Comparison of ENCODE assay signal across 8 mouse cellular contexts in the genomic region with DNA sequence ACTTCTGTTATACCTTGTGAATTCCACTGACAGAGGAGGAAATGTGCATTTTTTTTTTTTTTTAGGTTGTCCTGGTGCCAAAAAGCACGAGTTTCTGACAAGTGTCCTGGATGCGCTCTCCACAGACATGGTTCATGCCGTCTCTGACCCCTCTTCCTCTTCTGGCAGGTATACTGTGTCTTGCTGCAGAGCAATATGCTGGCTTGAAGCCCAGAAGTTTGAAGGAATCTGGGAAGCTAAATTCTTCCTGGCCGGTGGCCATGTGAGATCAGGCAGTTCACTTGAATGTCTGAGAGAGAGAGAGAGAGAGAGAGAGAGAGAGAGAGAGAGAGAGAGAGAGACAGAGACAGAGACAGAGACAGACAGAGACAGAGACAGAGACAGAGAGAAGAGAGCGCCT.
DNase-seq lines count a peak whose midpoint lies in the region; ATAC-seq lines count a peak whose summit lies in the region.

No protein-coding gene starts in this region.

- H3K27ac ChIP-seq in forebrain, embryonic 14.5 days (ENCODE audit: low read depth, low read length): no peak overlapping the region
- no peak overlapping the region for H3K27ac ChIP-seq in forebrain, embryonic 11.5 days (ENCODE audit: low read depth, low read length)

- no peaks in the 10 kb centered on the region for H3K36me3 ChIP-seq in forebrain, embryonic 14.5 days (ENCODE audit: control insufficient read depth, insufficient read depth, low read length)
- no peaks in the 10 kb centered on the region for H3K36me3 ChIP-seq in forebrain, embryonic 11.5 days (ENCODE audit: control insufficient read depth, insufficient read depth, low read length)

- WGBS in forebrain, embryonic 14.5 days: 70% methylated on average over 5 of the region's 5 CpGs
- WGBS in forebrain, embryonic 11.5 days: 81% methylated on average over 5 of the region's 5 CpGs

- H3K27me3 ChIP-seq in forebrain, embryonic 14.5 days (replicated peaks; ENCODE audit: control insufficient read depth, insufficient read depth, low read length): no peaks in the 10 kb centered on the region
- H3K27me3 ChIP-seq in forebrain, embryonic 11.5 days (ENCODE audit: control insufficient read depth, insufficient read depth, low read length): no peaks in the 10 kb centered on the region

- no peak for ATAC-seq in forebrain, embryonic 14.5 days
- no peak for ATAC-seq in forebrain, embryonic 11.5 days (replicated peaks; ENCODE audit: low FRiP score)

- no peaks in the 10 kb centered on the region for H3K4me1 ChIP-seq in forebrain, embryonic 14.5 days (ENCODE audit: control insufficient read depth, insufficient read depth, low read length)
- no peaks in the 10 kb centered on the region for H3K4me1 ChIP-seq in forebrain, embryonic 11.5 days (replicated peaks; ENCODE audit: control insufficient read depth, insufficient read depth, low read length)

- DNase-seq in forebrain, embryonic 14.5 days (ENCODE audit: low spot score): peak; percentile 34
- DNase-seq in forebrain, embryonic 11.5 days (ENCODE audit: low spot score): no peak
- DNase-seq in Muller cell, postnatal 12 days (ENCODE audit: inconsistent ontology term): peak; percentile 2
- peak; percentile 27 to 50 for DNase-seq in heart, adult 9 months (ENCODE audit: low spot score in 2 of 2)
- DNase-seq in kidney, postnatal 4 days: peak; percentile 78 to 85
- peak; percentile 12 to 55 for DNase-seq in urinary bladder, postnatal 36 days (ENCODE audit: low spot score in 2 of 2)
- no peak for DNase-seq in layer of hippocampus, postnatal 10 days (ENCODE audit: low spot score in 2 of 2)
- DNase-seq in yolk sac, embryonic 10.5 days (ENCODE audit: low spot score): no peak

- H3K4me2 ChIP-seq in forebrain, embryonic 14.5 days (ENCODE audit: low read length): no peak overlapping the region
- H3K4me2 ChIP-seq in forebrain, embryonic 11.5 days (ENCODE audit: low read depth, low read length, severe bottlenecking): no peak overlapping the region

- no peak overlapping the region for H3K9ac ChIP-seq in forebrain, embryonic 14.5 days (ENCODE audit: low read length)
- no peak overlapping the region for H3K9ac ChIP-seq in forebrain, embryonic 11.5 days (ENCODE audit: low read length)

- no peak overlapping the region for H3K4me3 ChIP-seq in forebrain, embryonic 14.5 days (ENCODE audit: low read depth, low read length)
- H3K4me3 ChIP-seq in forebrain, embryonic 11.5 days (ENCODE audit: low read depth, low read length): no peak overlapping the region

- H3K9me3 ChIP-seq in forebrain, embryonic 14.5 days (replicated peaks; ENCODE audit: control insufficient read depth, low read length): no peaks in the 10 kb centered on the region
- H3K9me3 ChIP-seq in forebrain, embryonic 11.5 days (ENCODE audit: control insufficient read depth, low read length): no peaks in the 10 kb centered on the region

Comparison
In these comparisons a context has a peak if more than half of its experiments do, and no peak if none do; other contexts are left out.
1. DNase-seq: peak in forebrain, embryonic 14.5 days (single experiment), Muller cell, postnatal 12 days (single experiment), heart, adult 9 months (2 of 2), kidney, postnatal 4 days (2 of 2) and urinary bladder, postnatal 36 days (2 of 2); none in forebrain, embryonic 11.5 days (single experiment), layer of hippocampus, postnatal 10 days (0 of 2) and yolk sac, embryonic 10.5 days (single experiment).